Mouse (Mus musculus): Measurements from ENCODE around the gene Mmp28.

- TF ChIP-seq POLR2A (IDR thresholded peaks at IDR 0.05; ENCODE audit: low read depth, low read length) = no peak
- TF ChIP-seq CTCF (IDR thresholded peaks at IDR 0.05; ENCODE audit: borderline replicate concordance, insufficient read depth, low read length) = no peak
These were observed 13.6 kb downstream of the Mmp28 start for GRCm38 (mm10) chr11:83449298-83449697.

All from embryonic fibroblast, embryonic 13.5 days (primary cell).